Mouse (Mus musculus): ENCODE results near the gene Gins1. TPM values are rescaled to one million over a fixed set of nuclear protein-coding genes. Genes with fewer than 3 reads are reported as not detected.

The Gins1 gene
- polyA plus RNA-seq, 1 experiment from 2014 or later, result 26.4 TPM

Other genes with a start within 250 kb of the Gins1 start
- gene Acss1, start 236.9 kb upstream of the Gins1 start, polyA plus RNA-seq (2015; fragmentation: Nextera tagmentation; extraction: Ambion mirVana), result 35.3 and 37.7 TPM in 2 replicates
- gene Vsx1, start 216.0 kb upstream of the Gins1 start, polyA plus RNA-seq (2015; fragmentation: Nextera tagmentation; extraction: Ambion mirVana), result not detected in 2 replicates
- gene Entpd6, start 156.4 kb upstream of the Gins1 start, polyA plus RNA-seq (2015; fragmentation: Nextera tagmentation; extraction: Ambion mirVana), result 25.4 and 28.1 TPM in 2 replicates
- gene Pygb, start 118.7 kb upstream of the Gins1 start, polyA plus RNA-seq (2015; fragmentation: Nextera tagmentation; extraction: Ambion mirVana), result 78.8 and 81.4 TPM in 2 replicates
- 49.7 and 52.1 TPM in 2 replicates for gene Abhd12, start 659 bp upstream of the Gins1 start, polyA plus RNA-seq (2015; fragmentation: Nextera tagmentation; extraction: Ambion mirVana)
- gene Ninl, start 134.0 kb downstream of the Gins1 start, polyA plus RNA-seq (2015; fragmentation: Nextera tagmentation; extraction: Ambion mirVana), result 4.9 and 5.3 TPM in 2 replicates
- gene Nanp, start 134.0 kb downstream of the Gins1 start, polyA plus RNA-seq (2015; fragmentation: Nextera tagmentation; extraction: Ambion mirVana), result 50.9 and 53.9 TPM in 2 replicates
- gene Gm14151, start 186.9 kb downstream of the Gins1 start, polyA plus RNA-seq (2015; fragmentation: Nextera tagmentation; extraction: Ambion mirVana), result not detected in 2 replicates
- gene Gm14147, start 192.8 kb downstream of the Gins1 start, polyA plus RNA-seq (2015; fragmentation: Nextera tagmentation; extraction: Ambion mirVana), result not detected in 2 replicates